Mouse (Mus musculus): ENCODE measurements around the gene Tmem167.

The Tmem167 gene

DNA sequence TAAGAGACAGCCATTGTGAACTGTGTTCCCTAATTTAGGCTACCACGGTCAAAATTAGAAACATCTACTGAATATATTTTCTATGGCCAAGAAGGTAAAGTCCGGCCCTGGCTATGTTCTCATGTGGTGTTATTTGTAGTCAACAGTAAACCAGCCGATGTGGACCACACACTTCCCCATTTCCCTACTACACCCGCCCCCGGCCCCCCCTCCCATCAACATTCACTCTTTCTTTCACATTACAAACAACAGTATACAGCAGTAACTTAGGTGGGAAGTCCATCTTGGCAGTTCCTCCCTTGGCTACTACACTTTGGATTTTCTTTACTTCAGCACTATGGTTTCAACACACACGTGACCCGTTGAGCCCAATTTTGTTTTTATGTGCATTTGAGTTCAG is 94.6 kb downstream of the Tmem167 start:
- DNase-seq (ENCODE audit: low spot score) = no peak

DNA sequence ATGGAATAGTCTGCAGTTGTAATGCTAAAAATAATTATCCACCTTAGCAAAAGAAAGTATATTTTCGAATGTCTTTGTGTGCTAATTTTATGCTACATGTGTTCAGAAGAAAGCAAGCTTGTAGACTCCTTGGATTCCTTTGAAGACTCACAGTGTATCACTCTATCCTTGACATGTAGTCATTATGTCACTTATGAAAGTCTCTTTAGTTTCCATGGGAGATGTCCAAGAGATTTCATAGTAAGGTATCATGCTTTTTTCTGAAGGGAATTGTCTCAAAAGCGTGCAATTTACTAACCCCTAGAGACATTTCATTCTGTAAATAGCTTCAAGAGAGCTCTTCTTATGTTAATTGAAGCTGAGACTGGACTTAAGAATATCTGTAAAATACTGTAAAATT is 97.8 kb downstream of the Tmem167 start:
- no peak for DNase-seq (ENCODE audit: low spot score)

DNA sequence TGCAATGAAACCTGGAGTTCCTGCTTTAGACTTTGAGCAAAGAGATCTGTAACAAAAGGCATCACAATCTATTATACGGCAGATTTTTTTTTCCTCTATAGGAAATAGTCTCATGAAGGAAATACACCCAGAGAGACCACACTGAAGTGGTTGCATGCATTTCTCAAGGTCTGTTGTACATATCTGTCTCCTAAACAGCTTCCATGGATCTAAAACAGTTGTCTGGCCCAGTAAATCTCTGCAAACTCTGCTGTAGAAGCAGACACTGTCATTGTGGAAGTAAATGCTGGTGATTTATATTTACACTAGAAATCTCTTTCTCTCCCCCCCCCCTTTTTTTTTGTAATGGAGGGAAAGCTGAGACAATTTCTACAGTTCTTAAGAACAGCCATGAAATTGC is 99.1 kb downstream of the Tmem167 start:
- DNase-seq (ENCODE audit: low spot score) = no peak

DNA sequence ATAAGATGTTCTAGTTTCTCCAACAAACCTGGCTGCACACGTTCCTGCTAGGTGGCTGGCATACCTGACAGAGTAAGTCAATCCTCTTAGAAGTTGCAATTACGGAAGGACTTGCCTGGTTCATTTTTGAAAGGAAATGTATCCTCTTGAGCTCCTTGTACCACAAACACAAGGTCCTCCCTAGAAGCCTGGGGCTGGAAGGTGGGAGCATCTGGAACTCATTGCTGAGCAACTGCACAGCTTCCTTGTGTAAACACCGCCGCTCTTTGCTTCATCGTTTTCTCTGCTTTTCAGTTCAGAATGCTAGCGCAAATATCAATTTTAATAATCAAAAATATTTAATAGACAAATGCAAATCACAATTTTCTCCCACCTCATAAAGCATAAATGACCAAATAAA is 102.9 kb downstream of the Tmem167 start:
- DNase-seq (ENCODE audit: low spot score) = no peak
